Mouse (Mus musculus): ENCODE results near the gene Myzap. TPM values are rescaled to one million over a fixed set of nuclear protein-coding genes. Genes with fewer than 3 reads are reported as not detected.

The Myzap gene
- polyA plus RNA-seq (2014; fragmentation: Illumina TruSeq; extraction: RNeasy Lipid Tissue Mini Kit (QIAGEN cat#74804); ENCODE audit: low read depth, low replicate concordance), result 6.4 TPM

GRCm38 (mm10) chr9:71591938-71592548 lies at the start of gene Myzap:
Gene Myzap (minus strand): TSS chr9:71592360.

GRCm38 (mm10) chr9:71485475-71486094 lies 106.6 kb downstream of the Myzap start, which contains the start of gene Polr2m:
Gene Polr2m (minus strand): TSS chr9:71485935.

Other genes with a start within 250 kb of the Myzap start
- 53.1 TPM for gene Polr2m, start 106.4 kb downstream of the Myzap start, polyA plus RNA-seq (2014; fragmentation: Illumina TruSeq; extraction: RNeasy Lipid Tissue Mini Kit (QIAGEN cat#74804); ENCODE audit: low read depth, low replicate concordance)
- gene Cgnl1, start 179.2 kb upstream of the Myzap start, polyA plus RNA-seq (2014; fragmentation: Illumina TruSeq; extraction: RNeasy Lipid Tissue Mini Kit (QIAGEN cat#74804); ENCODE audit: low read depth, low replicate concordance), result 7.9 TPM

Measured in testis, adult 10 weeks (tissue).